Mouse (Mus musculus) embryonic facial prominence, embryonic 10.5 days (tissue): Measurements from ENCODE around the gene Krtap24-1. TPM values are rescaled to one million over a fixed set of nuclear protein-coding genes. Genes with fewer than 3 reads are reported as not detected.
A peak's percentile ranks its signal among the peaks of the same experiment; 100 is the strongest.

Experiments used
- DNase-seq: peaks from one replicate; pipeline ENCODE4 v3.0.0-alpha.2; 2017; ENCODE audit warnings: low spot score
- H3K27ac ChIP-seq: fragments of 300-500 bp; sonication (generic); replicated peaks from 2 replicates; pipeline ENCODE4 v1.5.1; 2016; ENCODE audit warnings: mild to moderate bottlenecking
- H3K27me3 ChIP-seq: fragments of 300-500 bp; sonication (generic); replicated peaks from 2 replicates; pipeline ENCODE4 v1.6.1; 2016; ENCODE audit warnings: low read depth, mild to moderate bottlenecking; ENCODE audit not compliant: poor library complexity, severe bottlenecking
- H3K36me3 ChIP-seq: fragments of 300-500 bp; sonication (generic); replicated peaks from 2 replicates; pipeline ENCODE4 v1.6.1; 2016; ENCODE audit warnings: mild to moderate bottlenecking, moderate library complexity
- H3K4me1 ChIP-seq: fragments of 300-500 bp; sonication (generic); 2 replicates; pipeline ENCODE4 v1.6.1; 2016
- H3K4me3 ChIP-seq: fragments of 300-500 bp; sonication (generic); 2 replicates; pipeline ENCODE4 v1.5.1; 2016; ENCODE audit warnings: mild to moderate bottlenecking, moderate library complexity
- H3K9me3 ChIP-seq: fragments of 300-500 bp; sonication (generic); 2 replicates; pipeline ENCODE4 v1.6.1; 2016; ENCODE audit warnings: mild to moderate bottlenecking
- WGBS: fragments of 180-500 bp; shearing (Covaris S2); methylation state at CpG from one replicate; pipeline ENCODE4 v1.1.7; 2016; 5-methylcytosine and 5-hydroxymethylcytosine counted together
- polyA plus RNA-seq: library from polyadenylated mRNA; unstranded; fragments of >200 nt; fragmentation: Nextera tagmentation; extraction: Ambion mirVana; gene quantifications from 2 replicates; pipeline ENCODE4 v1.2.1, GENCODE M21; 2016

The Krtap24-1 gene
- polyA plus RNA-seq, 1 experiment from 2014 or later: not detected

GRCm38 (mm10) chr16:88600303-88600702, 11.8 kb downstream of the Krtap24-1 start:
- H3K27me3 ChIP-seq: no peaks in the 10 kb centered on the region
- no peaks in the 10 kb centered on the region for H3K9me3 ChIP-seq
- DNase-seq: no peak
- H3K36me3 ChIP-seq: no peaks in the 10 kb centered on the region
- no peak overlapping the region for H3K27ac ChIP-seq
- no peak overlapping the region for H3K4me3 ChIP-seq
- 80% methylated on average over 8 of the region's 8 CpGs for WGBS
- H3K4me1 ChIP-seq: peaks cover 31% of the 10 kb centered on the region

- H3K27me3 ChIP-seq: no peaks in the 10 kb centered on the region
- WGBS: 52% methylated on average over 16 of the region's 16 CpGs
- no peaks in the 10 kb centered on the region for H3K36me3 ChIP-seq
- peak; percentile 38 for DNase-seq
- no peak overlapping the region for H3K4me3 ChIP-seq
- peaks cover 31% of the 10 kb centered on the region for H3K4me1 ChIP-seq
- H3K9me3 ChIP-seq: no peaks in the 10 kb centered on the region
- no peak overlapping the region for H3K27ac ChIP-seq
These were observed 12.4 kb downstream of the Krtap24-1 start for GRCm38 (mm10) chr16:88599504-88600237.

GRCm38 (mm10) chr16:88592758-88593157, 19.3 kb downstream of the Krtap24-1 start:
- no peaks in the 10 kb centered on the region for H3K27me3 ChIP-seq
- no peaks in the 10 kb centered on the region for H3K9me3 ChIP-seq
- H3K27ac ChIP-seq: no peak overlapping the region
- H3K4me1 ChIP-seq: no peaks in the 10 kb centered on the region
- no peak overlapping the region for H3K4me3 ChIP-seq
- DNase-seq: no peak
- no peaks in the 10 kb centered on the region for H3K36me3 ChIP-seq

- H3K4me1 ChIP-seq: no peaks in the 10 kb centered on the region; the same call in 1 of the 2 replicates
- no peak for DNase-seq
- no peaks in the 10 kb centered on the region for H3K9me3 ChIP-seq
- H3K36me3 ChIP-seq: no peaks in the 10 kb centered on the region
- no peak overlapping the region for H3K27ac ChIP-seq
- no peaks in the 10 kb centered on the region for H3K27me3 ChIP-seq
- WGBS: 88% methylated on average over 9 of the region's 9 CpGs
- H3K4me3 ChIP-seq: no peak overlapping the region
These were observed 28.7 kb downstream of the Krtap24-1 start for GRCm38 (mm10) chr16:88583338-88583737.

- Histone ChIP-seq H3K4me1 (no peaks in the 10 kb centered on the region), H3K27me3 (no peaks in the 10 kb centered on the region), H3K27ac (no peak overlapping the region), H3K4me3 (no peak overlapping the region), H3K36me3 (no peaks in the 10 kb centered on the region), H3K9me3 (no peaks in the 10 kb centered on the region)
- DNase-seq: no peak
- 82% methylated on average over 4 of the region's 4 CpGs for WGBS
These were observed 36.0 kb downstream of the Krtap24-1 start for GRCm38 (mm10) chr16:88575885-88576679.

GRCm38 (mm10) chr16:88572904-88573404, 39.1 kb downstream of the Krtap24-1 start:
- H3K9me3 ChIP-seq: no peaks in the 10 kb centered on the region
- no peaks in the 10 kb centered on the region for H3K36me3 ChIP-seq
- no peak overlapping the region for H3K4me3 ChIP-seq
- no peaks in the 10 kb centered on the region for H3K4me1 ChIP-seq
- WGBS: 79% methylated on average over 5 of the region's 5 CpGs
- no peaks in the 10 kb centered on the region for H3K27me3 ChIP-seq
- no peak for DNase-seq
- H3K27ac ChIP-seq: no peak overlapping the region

- Histone ChIP-seq H3K4me3 (no peak overlapping the region), H3K9me3 (no peaks in the 10 kb centered on the region), H3K27me3 (no peaks in the 10 kb centered on the region), H3K36me3 (no peaks in the 10 kb centered on the region), H3K27ac (no peak overlapping the region), H3K4me1 (no peaks in the 10 kb centered on the region)
- DNase-seq: no peak
These were observed 41.9 kb downstream of the Krtap24-1 start for GRCm38 (mm10) chr16:88570136-88570535.

- 92% methylated on average over 3 of the region's 3 CpGs for WGBS
- no peak for DNase-seq
- H3K36me3 ChIP-seq: no peaks in the 10 kb centered on the region
- H3K27ac ChIP-seq: no peak overlapping the region
- H3K9me3 ChIP-seq: no peaks in the 10 kb centered on the region
- H3K4me3 ChIP-seq: no peak overlapping the region
- H3K27me3 ChIP-seq: no peaks in the 10 kb centered on the region
- H3K4me1 ChIP-seq: no peaks in the 10 kb centered on the region
These were observed 42.3 kb downstream of the Krtap24-1 start for GRCm38 (mm10) chr16:88569732-88570131.

- H3K27ac ChIP-seq: no peak overlapping the region
- no peaks in the 10 kb centered on the region for H3K9me3 ChIP-seq
- DNase-seq: no peak
- H3K27me3 ChIP-seq: no peaks in the 10 kb centered on the region
- no peak overlapping the region for H3K4me3 ChIP-seq
- H3K4me1 ChIP-seq: no peaks in the 10 kb centered on the region
- no peaks in the 10 kb centered on the region for H3K36me3 ChIP-seq
- WGBS: 84% methylated on average over 1 of the region's 1 CpGs
These were observed 43.0 kb downstream of the Krtap24-1 start for GRCm38 (mm10) chr16:88569096-88569495.

GRCm38 (mm10) chr16:88563045-88563913, 48.8 kb downstream of the Krtap24-1 start, which contains the start of gene Cldn8:
Gene Cldn8, minus strand, starts transcription at chr16:88563183.
- H3K27me3 ChIP-seq: no peaks in the 10 kb centered on the region
- peak within 1 kb of the TSS; percentile 21; the same call in 1 of the 2 replicates for H3K4me3 ChIP-seq
- peak; percentile 38 for DNase-seq
- no peak within 1 kb of the TSS; the same call in 1 of the 2 replicates for H3K27ac ChIP-seq
- 71% methylated on average over 6 of the region's 6 CpGs for WGBS
- peaks cover 3% of the 10 kb centered on the region; the same call in 1 of the 2 replicates for H3K4me1 ChIP-seq
- no peaks in the 10 kb centered on the region for H3K9me3 ChIP-seq
- no peaks in the 10 kb centered on the region for H3K36me3 ChIP-seq

- DNase-seq: no peak
- no peaks in the 10 kb centered on the region for H3K9me3 ChIP-seq
- H3K27ac ChIP-seq: no peak overlapping the region
- H3K27me3 ChIP-seq: no peaks in the 10 kb centered on the region
- 0 out of 2 replicates have a peak overlapping the region, but pooled peaks have one; percentile 21 for H3K4me3 ChIP-seq
- H3K4me1 ChIP-seq: peaks cover 3% of the 10 kb centered on the region; the same call in 1 of the 2 replicates
- 61% methylated on average over 6 of the region's 6 CpGs for WGBS
- no peaks in the 10 kb centered on the region for H3K36me3 ChIP-seq
These were observed 50.4 kb downstream of the Krtap24-1 start for GRCm38 (mm10) chr16:88561617-88562164.
